Mouse (Mus musculus): ENCODE results near the gene Cd2.

The Cd2 gene

GRCm38 (mm10) chr3:101287911-101288311 is at the start of gene Cd2:
TSS of gene Cd2 (minus strand) at chr3:101287939.
- no peak for DNase-seq (ENCODE audit: low read depth, low spot score)

GRCm38 (mm10) chr3:101328617-101329016 is 40.9 kb upstream of the Cd2 start:
- no peak for DNase-seq (ENCODE audit: low read depth, low spot score)

GRCm38 (mm10) chr3:101327248-101327647 is 39.5 kb upstream of the Cd2 start:
- DNase-seq (ENCODE audit: low read depth, low spot score) = no peak

DNA sequence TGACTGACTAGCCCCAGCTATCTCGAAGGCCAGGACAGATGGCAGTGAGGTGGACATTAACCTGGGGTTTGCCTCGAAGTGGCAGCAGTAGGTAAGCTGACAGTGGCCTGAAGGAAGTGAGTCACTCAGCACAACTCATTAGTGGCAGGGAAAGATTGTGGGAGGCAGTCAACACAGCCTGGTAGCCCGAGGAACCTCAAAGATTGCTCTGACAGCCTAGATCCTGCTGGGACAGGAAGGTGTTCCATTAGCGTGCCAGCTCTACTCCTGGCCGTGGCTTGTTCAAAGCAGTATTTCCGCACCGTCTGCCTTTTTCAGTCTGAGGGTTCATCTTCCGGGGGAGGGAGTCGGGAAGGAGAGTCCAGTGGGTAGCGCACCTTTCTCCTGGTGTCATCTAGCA is 34.7 kb upstream of the Cd2 start:
- no peak for DNase-seq (ENCODE audit: low read depth, low spot score)

DNA sequence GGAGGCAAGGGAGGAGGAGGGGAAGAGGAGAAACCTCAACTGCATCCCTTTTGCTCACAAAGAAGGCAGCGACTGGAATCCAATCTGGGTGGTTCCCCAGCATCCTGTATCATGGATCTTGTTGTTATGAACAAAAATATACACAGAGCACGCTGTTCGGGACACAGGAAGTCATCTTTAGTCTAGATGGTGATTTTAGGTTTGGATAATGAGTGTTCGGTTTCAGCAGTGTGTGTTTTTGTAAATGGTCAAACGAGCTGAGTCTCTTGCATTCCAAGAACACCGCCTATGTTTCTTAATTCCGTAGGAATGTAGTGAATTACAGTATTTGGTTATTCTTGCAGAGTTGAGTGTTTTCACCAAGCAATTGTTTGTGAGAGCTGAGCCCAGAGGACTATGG is 33.1 kb upstream of the Cd2 start:
- no peak for DNase-seq (ENCODE audit: low read depth, low spot score)

DNA sequence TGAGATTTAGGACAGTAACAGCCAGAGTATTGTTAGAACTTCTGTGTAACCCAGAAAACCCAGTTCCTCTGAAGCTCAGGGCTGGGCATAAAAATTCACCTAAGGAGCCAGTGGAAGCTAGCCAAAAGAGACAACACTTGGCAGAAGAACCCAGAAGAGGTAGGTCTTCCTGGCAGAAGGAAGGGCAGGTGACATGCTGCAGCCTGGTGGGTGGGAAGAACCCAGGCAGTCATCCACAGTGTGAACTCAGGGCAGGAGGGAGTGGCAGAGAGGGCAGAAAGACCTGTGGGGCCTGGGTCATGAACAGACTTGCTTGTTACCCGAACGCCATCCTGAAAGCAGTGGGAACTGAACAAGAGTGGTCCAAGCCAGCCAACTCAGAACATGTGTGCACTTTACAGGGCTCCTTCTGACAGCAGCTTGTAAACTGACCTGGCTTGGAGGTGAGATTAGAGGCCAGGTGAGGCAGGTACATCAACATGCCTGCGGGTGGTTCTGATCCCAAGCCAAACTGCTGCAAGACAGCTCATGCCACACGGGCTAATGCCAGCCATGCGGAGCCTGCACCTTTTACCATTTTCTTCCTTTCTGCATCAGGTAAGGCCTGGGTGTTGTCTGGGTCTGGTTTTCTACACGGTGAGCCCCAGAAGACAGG is 30.9 kb upstream of the Cd2 start:
- DNase-seq (ENCODE audit: low read depth, low spot score) = no peak

GRCm38 (mm10) chr3:101318115-101318514 is 30.4 kb upstream of the Cd2 start:
- no peak for DNase-seq (ENCODE audit: low read depth, low spot score)

- no peak for DNase-seq (ENCODE audit: low read depth, low spot score)
Measured at GRCm38 (mm10) chr3:101314954-101315353, 27.2 kb upstream of the Cd2 start.

DNA sequence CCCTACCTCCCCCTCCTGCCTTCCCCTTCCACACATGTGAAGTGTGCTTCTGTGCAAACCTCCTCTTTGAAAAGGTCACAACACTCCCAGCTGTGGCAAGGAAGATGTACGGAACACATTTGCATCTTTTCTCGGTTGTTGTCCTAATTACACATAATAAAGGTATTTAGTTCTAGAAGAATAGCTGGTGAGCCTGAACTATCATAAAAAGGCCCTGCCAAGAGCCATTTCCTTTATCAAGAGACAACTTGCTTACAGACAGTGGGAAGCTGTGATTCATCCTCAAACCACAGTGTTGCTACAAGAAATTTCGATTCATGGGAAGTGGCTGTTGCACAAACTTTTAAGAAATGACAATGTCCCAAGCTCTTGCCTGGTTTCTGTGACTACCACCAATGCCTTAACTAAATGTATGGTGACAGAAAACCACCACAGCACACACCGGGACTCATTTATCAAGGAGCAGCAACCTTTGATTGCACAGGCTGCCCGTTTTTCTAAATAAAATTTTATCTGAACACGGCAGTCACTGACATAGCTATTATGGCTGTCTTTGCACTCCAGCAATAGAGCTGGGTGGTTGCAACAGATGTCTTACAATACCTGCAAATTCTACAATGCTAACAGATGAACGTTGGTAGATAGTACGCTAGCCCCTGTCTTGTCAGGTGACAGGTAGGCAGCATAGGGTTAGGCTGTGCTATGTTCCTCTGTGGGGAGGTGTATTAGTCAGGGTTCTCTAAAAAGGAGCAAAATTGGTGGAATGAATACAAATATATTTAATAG is 25.7 kb upstream of the Cd2 start:
- no peak for DNase-seq (ENCODE audit: low read depth, low spot score)

GRCm38 (mm10) chr3:101310977-101311376 is 23.2 kb upstream of the Cd2 start:
- no peak for DNase-seq (ENCODE audit: low read depth, low spot score)

DNA sequence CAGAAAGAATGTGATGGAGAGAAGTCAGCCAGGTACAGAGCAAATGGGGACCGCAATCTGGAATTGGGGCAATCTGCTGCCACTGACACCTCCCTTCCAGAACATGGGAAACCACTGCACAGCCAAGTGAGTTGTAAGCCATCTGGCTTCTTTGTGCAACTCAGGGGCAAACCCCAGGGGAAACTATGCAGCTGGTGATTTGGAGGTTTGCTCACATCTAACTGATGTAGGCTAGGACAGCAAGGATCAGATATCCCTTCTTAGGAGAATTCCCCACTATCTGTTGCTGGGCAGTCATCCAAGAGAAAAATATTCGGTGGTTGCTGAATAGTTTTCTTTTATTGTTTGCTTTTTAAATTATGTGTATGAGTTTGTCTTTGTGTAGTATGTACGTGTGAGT is 21.9 kb upstream of the Cd2 start:
- DNase-seq (ENCODE audit: low read depth, low spot score) = no peak

- no peak for DNase-seq (ENCODE audit: low read depth, low spot score)
Measured at GRCm38 (mm10) chr3:101306090-101306489, 18.4 kb upstream of the Cd2 start.

- no peak for DNase-seq (ENCODE audit: low read depth, low spot score)
Measured at GRCm38 (mm10) chr3:101305046-101305445, 17.3 kb upstream of the Cd2 start.

DNA sequence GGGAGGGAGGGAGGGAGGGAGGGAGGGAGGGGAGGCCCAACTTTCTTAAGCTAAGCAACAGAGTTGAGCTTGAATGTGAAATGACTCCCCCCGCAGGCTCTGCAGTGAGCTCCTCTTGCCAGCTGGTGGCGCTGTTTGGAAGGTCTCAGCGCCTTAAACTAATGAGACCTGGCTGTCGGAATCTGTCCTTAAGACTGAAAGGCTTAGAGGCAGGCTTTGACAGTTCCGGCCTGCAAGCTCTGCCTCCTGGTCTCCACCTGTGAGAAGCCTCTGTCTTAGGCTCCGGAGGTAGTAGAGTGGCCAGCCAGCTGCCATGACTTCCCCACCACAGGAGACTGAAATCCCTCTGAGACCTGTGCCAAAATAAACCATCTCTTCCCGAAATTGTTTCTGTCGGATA is 16.4 kb upstream of the Cd2 start:
- DNase-seq (ENCODE audit: low read depth, low spot score) = no peak

DNA sequence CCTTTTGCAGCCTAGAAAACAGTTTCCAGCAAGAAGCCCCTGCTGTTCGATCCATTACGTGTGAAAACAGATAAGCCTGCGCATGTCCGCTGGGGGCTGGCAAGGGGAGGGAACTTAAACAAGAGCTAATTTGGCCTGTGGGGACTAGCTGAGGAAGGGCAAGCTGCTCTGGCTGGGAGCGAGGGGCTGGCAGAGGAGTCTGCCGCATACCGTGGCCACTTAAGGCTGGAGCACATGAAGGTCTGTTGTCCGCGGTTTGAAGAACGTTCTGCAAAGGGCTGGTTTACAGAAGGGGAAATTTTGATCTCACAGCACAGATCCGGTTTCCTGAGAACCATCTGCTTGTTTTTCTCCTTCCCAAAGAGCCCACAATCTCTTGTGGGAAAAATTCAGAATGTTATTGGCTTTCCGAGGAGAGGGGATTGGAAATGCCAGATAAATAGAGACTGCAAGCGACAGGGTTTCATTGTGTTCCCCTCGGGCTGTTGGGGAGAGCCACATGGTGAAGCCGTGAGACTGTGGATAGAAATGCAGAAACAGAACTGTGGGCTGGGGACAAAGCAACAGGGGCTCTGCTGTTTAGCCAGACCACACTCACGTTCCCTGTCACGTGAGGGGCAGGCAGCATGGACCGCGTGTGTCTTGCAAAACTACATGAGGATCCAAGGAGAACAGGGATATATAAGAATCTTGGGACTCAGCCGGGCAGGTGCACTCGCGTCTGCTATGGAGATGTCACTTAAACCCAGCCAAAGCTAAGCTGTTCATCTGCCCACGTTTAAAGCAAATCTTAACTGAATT is 12.7 kb upstream of the Cd2 start:
- peak; percentile 55 for DNase-seq (ENCODE audit: low read depth, low spot score)

- no peak for DNase-seq (ENCODE audit: low read depth, low spot score)
Measured at GRCm38 (mm10) chr3:101299591-101299990, 11.9 kb upstream of the Cd2 start.

GRCm38 (mm10) chr3:101297221-101297620 is 9.5 kb upstream of the Cd2 start:
- no peak for DNase-seq (ENCODE audit: low read depth, low spot score)

- DNase-seq (ENCODE audit: low read depth, low spot score) = no peak
Measured at GRCm38 (mm10) chr3:101295931-101296820, 8.4 kb upstream of the Cd2 start.

GRCm38 (mm10) chr3:101295366-101295867 is 7.7 kb upstream of the Cd2 start:
- DNase-seq (ENCODE audit: low read depth, low spot score) = peak; percentile 69

DNA sequence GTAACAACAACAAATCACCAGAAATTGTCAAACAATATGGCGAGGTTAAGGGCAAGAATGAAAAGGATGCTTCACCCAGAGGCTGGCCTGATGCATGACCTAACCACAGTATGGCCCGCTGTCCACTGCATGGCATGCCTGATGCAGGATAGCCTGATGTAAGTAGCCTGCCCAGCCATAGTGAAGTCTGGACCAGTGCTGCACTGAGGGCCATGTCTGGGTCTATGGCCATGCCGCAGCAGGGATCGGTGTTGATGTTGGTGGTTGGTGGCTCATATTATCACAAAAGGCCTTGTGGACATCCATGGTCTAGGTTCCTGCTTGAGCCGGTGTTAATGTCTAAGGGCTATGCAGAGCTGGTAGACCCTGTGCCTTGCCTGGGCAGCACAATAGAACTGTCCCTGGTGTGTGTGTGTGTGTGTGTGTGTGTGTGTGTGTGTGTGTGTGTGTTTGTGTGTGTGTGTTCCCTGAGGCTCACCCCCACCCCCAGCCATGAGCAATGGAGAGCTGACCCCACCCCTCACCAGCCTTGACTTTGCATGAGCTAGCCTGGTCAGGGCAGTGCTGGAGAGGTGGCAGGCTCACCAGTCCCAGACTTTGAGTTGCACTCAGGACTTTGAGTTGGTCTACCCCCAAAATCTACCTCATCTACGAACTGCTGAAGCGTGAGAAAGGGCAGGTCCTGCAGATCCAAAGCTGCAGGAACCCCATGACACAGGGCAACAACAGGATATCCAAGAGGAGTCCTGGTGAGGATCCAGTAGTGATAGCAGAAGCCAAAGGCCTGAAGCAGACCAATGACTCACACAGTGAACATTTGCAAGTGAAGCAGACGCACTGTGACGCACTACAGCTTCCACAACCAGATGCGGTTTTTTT is 7.0 kb upstream of the Cd2 start:
- DNase-seq (ENCODE audit: low read depth, low spot score) = no peak

All from telencephalon, adult 2 months (tissue).